Mouse (Mus musculus): ENCODE measurements around the gene Eri3.

Eri3 gene

GRCm38 (mm10) chr4:117658582-117659444, 108.6 kb downstream of the Eri3 start:
- DNase-seq (ENCODE audit: low read depth): no peak

GRCm38 (mm10) chr4:117660001-117660400, 109.8 kb downstream of the Eri3 start:
- no peak for DNase-seq (ENCODE audit: low read depth)

- DNase-seq (ENCODE audit: low read depth): no peak
Observed at GRCm38 (mm10) chr4:117664411-117665137, 114.4 kb downstream of the Eri3 start.

GRCm38 (mm10) chr4:117665531-117665930, 115.4 kb downstream of the Eri3 start:
- no peak for DNase-seq (ENCODE audit: low read depth)

- DNase-seq (ENCODE audit: low read depth): no peak
Observed at GRCm38 (mm10) chr4:117666054-117666453, 115.9 kb downstream of the Eri3 start.

GRCm38 (mm10) chr4:117669874-117670273, 119.7 kb downstream of the Eri3 start:
- DNase-seq (ENCODE audit: low read depth): no peak

- no peak for DNase-seq (ENCODE audit: low read depth)
Observed at GRCm38 (mm10) chr4:117672042-117672441, 121.9 kb downstream of the Eri3 start.

- DNase-seq (ENCODE audit: low read depth): no peak
Observed at GRCm38 (mm10) chr4:117673901-117674300, 123.7 kb downstream of the Eri3 start.

GRCm38 (mm10) chr4:117676903-117677302, 126.7 kb downstream of the Eri3 start:
- peak; percentile 77 for DNase-seq (ENCODE audit: low read depth)

- DNase-seq (ENCODE audit: low read depth): peak; percentile 12
Observed at GRCm38 (mm10) chr4:117680963-117681362, 130.8 kb downstream of the Eri3 start.

- DNase-seq (ENCODE audit: low read depth): peak; percentile 91
Observed at GRCm38 (mm10) chr4:117681931-117682461, 131.8 kb downstream of the Eri3 start, which contains the start of gene Dmap1. Gene Dmap1 (minus strand): TSS chr4:117682273.

GRCm38 (mm10) chr4:117682463-117682862, 132.3 kb downstream of the Eri3 start:
- DNase-seq (ENCODE audit: low read depth): no peak

- DNase-seq (ENCODE audit: low read depth): no peak
Observed at GRCm38 (mm10) chr4:117683048-117683768, 133.0 kb downstream of the Eri3 start.

- no peak for DNase-seq (ENCODE audit: low read depth)
Observed at GRCm38 (mm10) chr4:117686354-117686753, 136.2 kb downstream of the Eri3 start.

- peak; percentile 52 for DNase-seq (ENCODE audit: low read depth)
Observed at GRCm38 (mm10) chr4:117705361-117705760, 155.2 kb downstream of the Eri3 start.

- no peak for DNase-seq (ENCODE audit: low read depth)
Observed at GRCm38 (mm10) chr4:117708780-117709550, 158.8 kb downstream of the Eri3 start.

- DNase-seq (ENCODE audit: low read depth): no peak
Observed at GRCm38 (mm10) chr4:117712314-117712713, 162.1 kb downstream of the Eri3 start.

- DNase-seq (ENCODE audit: low read depth): no peak
Observed at GRCm38 (mm10) chr4:117713303-117714098, 163.3 kb downstream of the Eri3 start.

Data from induced T-regulatory cell, adult 2 months (primary cell).